Mouse (Mus musculus) heart, adult 18-20 months (tissue): ENCODE measurements at regions not wholly inside any gene's neighbourhood (a gene's known extent, or its start where the extent isn't known, plus 50 kb on each side); places are given as distances from the start of the nearest gene placed in this dataset.
A peak's percentile ranks its signal among the peaks of the same experiment; 100 is the strongest.

Experiments
- DNase-seq, 2 experiments: peaks; one replicate each; pipeline ENCODE4 v3.0.0; 2021 to 2022; ENCODE audit warnings: mixed read lengths in 1 of 2

DNA sequence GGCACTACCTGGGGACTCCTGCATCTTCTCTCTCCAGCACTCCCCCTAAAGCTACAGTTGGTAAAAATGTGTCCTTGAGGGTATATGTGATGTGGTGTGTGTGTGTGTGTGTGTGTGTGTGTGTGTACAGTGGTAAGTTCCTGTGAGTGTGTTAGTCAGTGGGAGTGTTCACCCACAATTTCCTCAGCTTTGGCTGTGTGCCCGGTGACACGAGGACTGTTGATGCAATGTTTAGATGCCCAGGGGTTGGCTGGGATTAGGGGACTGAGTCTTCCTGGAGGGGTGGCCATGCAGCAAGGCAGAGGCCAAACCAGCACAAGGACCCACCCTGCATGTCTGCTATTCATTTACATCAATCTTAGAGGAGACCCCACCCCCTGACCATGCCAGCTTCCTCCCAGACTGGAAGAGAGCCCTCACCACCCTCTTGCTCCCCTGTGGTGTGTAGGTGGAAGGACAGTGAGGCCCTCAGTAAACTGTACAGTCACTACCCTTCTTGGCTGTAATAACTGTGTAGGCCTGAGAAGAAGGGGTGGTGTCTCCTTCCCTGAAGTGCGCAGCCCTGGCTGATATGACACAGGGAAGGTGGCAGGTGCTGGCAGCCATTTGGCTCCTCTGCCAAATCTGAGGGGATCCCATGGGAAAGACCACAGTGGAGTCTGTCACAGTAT lies 75.8 kb upstream of the Gm26897 start:
- DNase-seq = no peak

DNA sequence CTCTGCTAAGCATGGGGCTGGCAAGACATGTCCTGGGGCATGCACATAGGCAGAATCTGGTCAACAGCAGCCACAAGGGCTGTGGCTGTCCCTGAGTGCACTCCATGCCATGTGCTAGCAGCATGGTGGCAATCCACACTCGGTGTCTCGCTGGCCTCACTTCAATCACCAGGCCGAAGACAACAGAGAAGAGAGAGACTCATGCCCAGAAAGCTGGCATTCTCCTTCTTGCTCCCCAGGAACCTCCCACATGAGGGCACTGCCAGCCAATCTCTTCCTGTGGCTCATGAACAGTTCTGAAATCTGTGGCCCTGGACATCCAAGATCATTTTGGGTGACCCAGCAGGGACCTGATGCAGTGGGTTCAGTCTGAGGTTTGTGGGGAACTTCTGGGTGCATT lies 74.5 kb upstream of the Gm26897 start:
- DNase-seq = no peak

DNA sequence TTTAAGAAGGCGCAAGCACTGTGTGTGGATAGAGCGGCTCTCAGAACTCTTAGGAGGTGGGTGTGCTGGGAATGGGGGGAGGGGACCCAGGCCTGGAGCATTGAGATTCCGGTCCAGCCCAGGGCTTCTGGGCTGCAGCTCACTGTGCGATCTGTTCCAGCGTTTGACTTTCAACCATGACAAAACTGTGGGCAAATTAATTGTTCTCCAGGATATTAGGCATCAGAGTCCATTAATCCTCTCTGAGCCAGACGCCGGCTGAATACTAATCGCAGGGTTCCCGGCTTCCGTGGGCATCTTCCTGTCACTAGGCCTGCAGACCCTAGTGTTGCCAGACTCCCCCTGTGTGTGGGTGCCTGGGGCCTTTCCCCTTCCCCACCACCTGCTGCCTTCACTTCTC lies 73.3 kb upstream of the Gm26897 start:
- no peak for DNase-seq

DNA sequence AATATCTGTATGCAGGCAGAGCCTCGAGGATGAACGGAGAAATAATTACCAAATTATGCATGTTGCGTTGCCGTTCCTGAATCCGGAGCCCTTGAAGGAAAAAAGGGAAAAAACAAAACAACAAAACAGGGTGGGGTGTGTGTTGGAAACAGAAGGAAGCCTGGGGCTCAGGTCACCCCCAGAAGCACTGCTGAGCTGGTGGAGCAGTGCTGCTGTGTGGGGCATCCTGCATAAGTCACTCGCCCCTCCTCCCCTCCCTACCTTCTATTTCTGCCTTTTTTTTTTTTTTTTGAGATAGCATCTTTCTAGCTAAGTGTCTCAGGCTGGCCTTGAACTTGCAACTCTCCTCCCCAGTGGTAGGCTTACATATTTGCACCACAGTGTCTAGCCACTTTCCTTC lies 72.8 kb upstream of the Gm26897 start:
- DNase-seq = no peak

DNA sequence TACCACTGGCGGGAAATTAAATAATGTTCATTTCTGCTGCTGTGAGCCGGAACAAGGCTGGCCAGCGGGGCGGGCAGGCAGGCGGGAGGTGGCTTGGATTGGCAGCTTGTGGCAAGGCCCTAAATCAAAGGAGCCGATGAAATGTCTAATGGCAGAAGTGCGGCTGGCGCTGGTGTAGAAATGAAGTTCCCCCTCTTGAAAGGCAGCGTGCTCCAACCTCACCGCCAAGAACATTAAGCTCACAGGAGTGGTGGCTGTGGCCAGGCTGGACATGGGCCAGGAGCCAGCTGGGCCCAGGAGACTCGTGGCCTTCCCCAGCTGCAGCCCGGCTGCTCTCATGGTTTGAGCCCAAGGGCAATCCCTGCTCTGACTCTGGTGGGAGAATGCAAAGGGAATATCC lies 71.8 kb upstream of the Gm26897 start:
- peak; percentile 55 to 83 for DNase-seq

DNA sequence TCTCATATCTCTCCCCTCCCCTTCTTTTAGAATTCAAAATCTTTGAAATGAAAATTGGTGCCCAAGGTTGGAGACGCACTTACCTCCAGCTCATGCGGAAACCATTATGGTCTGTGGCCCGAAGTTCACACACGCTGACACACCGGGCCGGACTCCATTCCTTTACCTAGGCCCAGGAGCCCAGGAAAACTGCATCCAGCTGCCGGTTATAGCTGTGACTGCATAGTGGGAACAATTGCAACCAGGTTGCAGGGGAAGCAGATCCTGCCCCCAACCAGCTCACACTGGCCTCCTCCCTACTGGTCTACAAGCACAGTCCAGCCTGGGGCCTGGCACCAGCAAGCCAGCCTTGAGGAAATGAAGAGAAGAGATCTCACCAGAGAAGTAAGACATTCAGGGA lies 69.9 kb upstream of the Gm26897 start:
- no peak for DNase-seq

DNA sequence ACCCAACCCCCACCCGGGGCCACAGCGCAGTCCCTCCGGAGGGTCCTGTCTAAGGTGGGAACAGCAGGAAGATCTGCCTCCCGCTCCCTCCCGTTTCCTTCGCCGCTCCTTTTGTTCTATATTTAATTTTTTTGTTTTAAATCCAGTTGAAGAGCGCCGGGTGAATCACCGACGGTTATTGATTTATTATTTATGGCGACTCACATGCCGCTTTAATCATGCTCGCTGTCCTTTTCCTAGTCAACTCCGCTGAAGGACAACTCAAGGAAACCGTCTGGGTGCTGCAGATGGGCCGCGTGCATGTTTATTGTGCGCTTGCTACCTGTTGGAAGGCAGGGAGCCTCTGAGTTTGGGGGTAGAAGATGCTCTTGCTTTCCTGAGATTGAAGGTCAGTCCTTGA lies 68.3 kb upstream of the Gm26897 start:
- no peak for DNase-seq

DNA sequence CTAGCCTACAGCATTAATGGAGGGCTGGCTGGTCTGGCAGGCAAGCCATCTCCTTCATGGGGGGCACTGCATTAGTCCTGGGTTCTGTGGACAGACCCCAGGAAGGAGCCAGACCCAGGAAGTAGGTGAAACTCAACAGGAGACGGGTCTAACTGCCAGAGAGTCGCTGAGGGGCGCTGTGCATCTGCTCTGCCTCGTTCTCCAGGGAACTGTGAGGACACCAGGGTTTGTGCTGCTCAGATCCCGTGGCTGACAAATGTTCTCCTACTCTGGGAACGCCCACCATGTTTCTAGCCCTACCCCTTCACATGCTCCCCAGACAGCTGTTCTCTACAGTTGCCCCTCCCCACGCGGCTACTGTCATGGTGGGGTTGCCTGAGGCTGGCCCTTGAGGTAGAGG lies 67.7 kb upstream of the Gm26897 start:
- DNase-seq = no peak

DNA sequence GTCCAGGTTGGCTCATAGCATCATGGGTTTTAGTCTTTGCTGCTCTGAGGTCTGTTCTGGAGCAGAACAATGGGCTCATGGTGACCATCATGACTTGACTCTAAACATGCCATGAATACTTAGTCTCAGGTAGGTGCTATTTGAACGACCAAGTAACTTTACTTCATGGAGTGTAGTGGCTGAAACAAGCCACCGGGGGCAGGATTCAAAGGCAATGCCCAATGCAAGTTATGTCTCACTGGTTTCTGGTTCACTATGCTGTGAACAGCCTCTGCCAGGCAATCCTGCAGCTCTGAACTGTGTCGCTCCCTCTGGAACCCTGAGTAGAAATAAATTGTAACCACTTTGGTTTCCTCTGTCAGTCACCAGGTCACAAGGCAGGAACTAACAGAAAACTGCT lies 65.8 kb upstream of the Gm26897 start:
- no peak for DNase-seq

DNA sequence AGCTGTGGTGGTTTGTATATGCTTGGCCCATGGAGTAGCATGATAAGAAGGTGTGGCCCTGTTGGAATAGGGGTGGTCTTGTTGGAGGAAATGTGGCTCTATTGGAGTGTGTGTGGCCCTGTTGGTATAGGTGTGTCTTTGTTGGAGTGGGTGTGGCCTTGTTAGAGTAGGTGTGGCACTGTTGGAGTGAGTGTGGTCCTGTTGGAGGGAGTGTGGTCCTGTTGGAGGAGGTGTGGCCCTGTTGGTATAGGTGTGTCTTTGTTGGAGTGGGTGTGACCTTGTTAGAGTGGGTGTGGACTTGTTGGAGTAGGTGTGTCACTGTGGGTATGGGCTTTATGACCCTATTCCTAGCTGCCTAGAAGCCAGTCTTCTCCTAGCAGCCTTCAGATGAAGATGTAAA lies 64.6 kb upstream of the Gm26897 start:
- DNase-seq = no peak

DNA sequence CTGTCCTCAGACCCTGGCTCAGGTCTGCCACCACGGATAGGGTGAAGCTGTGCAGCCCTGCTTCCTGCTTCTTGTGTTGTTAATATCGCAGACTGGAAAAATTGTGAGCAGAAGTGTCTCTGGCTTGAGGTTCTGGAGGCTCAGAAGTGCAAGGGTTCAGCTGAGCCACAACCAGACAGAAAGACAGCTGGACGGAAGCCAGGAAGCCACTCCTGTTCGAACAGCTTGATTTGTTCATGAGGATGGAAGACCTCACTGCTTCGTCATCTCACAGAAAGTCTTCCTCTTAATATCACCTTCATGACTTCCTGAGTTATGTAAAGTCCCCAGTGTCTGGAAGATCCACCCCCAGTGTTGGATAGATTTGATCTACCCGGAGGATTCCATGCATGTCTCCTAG lies 62.0 kb upstream of the Gm26897 start:
- DNase-seq = peak in 1 of 2 experiments; percentile 31

DNA sequence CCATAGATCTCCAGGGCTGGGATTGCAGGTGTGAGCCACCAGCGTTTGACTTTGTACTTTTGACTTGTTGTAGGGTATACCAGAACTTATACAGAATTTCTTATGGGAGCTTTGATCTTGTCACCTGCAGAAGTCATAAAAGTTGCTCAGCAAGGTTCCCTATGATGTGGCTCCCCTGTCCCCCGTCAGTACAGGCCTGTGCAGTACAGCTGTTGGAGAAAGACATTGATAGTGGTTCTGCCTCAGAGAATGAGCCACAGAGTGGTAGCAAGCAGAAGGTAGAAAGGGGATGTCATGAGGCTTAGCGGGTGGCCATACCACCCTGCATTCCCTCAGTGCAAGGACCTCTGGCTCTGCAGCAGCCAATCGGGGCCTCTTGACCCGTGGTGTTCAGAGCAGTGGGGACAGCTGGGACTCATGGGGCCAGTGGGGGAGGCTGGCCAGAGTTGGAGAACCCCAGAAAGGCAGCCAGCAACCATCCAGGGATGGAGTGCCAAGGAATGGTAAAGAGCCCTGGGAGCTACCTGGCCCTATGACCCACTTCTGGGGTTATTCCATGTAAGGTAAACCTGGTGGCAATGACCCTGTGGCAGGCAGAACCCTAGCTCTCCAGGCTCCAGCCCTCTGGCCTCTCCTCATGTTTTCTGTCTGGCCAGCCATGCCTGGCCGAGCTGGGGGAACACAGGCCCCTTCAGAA lies 58.6 kb upstream of the Gm26897 start:
- DNase-seq = no peak

DNA sequence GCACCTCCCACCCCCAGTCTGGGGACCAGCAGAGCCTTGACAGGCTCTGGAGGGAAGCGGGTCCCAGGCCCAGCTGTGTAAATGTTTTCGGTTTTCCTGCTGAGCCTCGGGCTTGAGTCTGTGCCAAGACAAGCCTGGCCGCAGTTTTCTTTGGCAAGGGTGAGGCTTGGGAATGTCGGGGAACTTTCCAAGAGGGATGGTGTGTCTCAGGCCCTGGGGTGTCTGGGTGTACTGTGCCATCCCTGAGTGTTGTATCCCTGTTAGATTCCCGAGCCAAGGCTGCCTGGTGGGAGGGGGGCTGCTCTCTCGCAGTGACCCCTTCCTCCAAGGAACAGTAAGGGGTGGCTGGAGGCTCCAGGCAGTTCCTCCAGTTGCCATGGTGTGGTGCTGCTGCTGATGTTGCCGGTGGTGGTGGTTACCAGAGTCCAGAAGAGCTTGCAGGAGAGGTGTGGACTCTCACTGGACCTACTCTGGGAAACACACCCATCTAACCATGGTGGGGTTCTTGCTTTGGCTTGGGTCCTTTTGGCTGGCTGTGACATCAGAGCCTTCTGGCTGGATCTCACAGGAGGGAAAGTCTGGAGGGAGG lies 58.0 kb upstream of the Gm26897 start:
- peak; percentile 92 to 93 for DNase-seq

DNA sequence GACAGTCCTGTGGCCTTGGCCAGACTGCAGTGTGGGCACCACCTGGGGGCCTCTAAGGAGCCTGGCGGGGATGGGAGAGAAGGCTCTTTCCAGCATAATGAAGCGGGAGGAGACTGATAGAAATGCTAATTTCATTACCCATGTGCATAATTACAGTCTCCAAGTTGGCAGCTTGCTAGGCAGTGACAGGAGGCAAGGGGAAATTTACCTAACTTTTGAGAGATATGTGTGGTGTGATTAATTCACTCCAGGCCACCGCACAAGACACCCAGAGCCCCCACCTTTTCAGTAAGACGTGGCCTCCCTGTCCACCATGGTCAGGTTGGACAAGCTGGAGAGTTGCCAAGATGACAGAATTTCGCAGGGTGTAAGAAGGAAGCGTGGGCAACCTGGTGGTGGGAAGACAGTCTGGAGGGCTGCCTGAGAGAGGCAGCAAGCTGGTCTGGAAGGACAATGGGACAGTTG lies 55.8 kb upstream of the Gm26897 start:
- no peak for DNase-seq

DNA sequence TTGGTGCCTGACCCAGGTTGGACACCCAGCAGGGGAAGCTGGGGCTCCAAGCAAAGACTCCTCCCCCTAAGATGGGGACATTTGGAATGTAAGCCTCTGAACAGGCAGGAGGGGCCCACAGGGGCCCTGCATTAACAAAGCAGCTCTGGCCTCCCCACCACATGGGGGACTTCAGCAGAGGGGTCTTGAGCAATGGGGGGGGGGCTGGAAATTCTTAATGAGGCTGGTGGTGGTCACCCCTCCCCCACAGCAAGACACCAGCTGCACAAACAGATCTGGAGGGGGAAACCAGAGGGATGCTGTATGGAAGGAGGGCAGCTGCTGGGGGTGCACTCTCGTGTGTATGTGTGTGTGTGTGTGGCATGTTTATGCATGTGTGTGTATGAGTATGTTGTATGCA lies 55.2 kb upstream of the Gm26897 start:
- DNase-seq = no peak

DNA sequence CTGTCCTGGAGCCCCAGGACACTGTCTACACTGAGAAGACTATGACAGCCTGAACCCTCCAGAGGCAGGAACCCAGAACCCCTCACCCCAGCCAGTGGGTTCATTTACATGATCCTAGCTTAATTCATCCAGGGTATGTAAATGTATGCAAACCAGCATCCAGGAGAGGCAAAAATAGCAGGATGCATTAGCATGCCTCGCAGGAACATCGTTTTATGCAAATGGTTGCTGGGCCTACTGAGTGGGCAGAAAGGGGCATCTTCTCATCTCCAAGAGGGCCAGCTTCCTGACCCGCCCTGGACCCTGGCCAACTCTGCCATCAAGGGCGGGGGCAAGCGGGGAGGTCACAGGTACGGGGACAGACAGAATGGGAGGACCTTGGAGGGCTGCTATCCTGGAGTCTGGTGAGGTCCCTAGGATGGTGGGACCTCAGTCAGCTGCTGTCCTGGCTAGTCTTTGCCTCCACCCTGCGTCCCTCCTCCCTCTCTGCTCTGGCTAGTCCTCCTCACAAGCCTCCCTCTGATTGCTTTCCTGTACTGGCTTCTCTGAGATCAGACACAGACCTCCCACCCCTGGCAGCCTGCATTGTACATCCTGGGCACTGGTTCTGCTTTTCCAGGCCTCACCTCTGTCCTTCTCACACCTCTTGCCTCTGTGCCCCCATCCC lies 52.2 kb upstream of the Gm26897 start:
- no peak for DNase-seq

DNA sequence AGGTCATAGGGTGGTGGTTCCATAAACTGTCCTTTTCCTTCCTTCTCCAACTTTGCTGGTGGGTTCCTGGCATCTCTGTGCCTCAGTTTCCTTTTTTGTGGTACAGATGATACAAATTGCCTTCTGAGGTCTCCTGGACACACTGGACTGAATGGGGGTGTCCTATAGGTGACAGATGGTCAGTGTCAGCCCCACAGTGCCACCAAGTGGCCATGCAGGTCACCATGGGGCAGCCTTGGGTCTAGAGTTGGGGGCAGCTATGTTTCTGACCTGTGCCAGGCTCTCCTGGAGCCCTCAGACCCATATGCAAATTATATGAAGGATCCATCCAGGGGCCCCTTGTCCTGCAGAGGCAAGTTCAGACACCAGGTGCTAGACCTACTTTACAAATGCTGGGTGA lies 50.8 kb upstream of the Gm26897 start:
- peak; percentile 50 to 78 for DNase-seq
